Comparison of ENCODE assay signal across 11 mouse cellular contexts in the genomic region with DNA sequence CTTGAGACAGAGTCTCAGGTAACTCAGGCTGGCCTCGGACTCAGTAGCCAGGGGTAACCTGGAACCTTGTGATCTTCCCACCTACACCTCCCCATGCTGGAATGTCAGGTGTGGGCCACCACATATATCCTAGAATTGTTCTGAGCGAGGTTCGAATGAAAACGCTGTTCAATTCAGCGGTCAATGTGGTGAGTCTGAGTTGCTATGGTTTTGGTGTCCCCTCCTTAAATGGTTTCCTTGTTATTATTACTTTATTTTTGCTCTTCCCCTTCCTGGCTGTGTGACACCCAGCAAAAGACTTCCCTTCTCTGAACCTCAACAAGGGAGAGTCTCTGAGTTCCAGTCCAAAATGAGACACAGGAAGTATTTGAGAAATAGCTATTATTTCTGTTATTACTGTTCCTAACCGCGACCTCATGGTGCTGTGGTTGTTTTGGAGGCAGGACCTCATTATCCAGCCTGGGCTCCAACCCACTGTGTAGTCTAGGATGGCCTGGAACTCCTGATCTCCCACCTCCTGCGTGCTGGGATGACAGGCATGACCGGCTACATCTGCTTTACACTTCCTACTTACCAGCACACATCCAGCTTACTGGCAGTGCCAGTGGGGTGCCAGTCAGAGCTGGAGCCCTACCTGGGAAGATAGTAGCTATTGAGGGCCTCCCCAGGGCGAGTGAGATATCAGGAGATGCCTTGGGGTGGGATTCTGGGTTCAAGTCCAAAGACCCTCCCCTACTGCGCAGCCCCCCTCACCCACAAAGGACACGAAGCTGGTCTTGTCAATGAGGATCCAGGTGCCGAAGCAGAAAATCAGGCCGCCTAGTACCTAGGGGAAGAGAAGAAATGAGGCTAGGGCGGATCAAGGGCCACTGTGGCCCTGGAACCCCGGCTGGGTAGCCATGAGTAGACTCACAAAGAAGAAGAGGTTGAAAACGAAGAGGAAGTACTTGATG. TPM values are rescaled to one million over a fixed set of nuclear protein-coding genes. Genes with fewer than 3 reads are reported as not detected.
DNase-seq lines count a peak whose midpoint lies in the region; ATAC-seq lines count a peak whose summit lies in the region.
"Had no signal": no experiment of that assay in that cellular context is flagged by ENCODE, and none has a peak within 500 bp of the region (broad histone marks: within the 10 kb centered on the region; RNA-seq: fewer than 3 reads in every experiment).

No protein-coding gene starts in this region.

- ATAC-seq in heart, embryonic 12.5 days (ENCODE audit: insufficient number of reproducible peaks, low FRiP score) = no peak
- ATAC-seq in CD4-positive, CD25-positive, alpha-beta regulatory T cell, adult 4 months = peak; percentile 15
- peak; percentile 15; the same call in 1 of the 2 replicates for ATAC-seq in erythroid progenitor cell, adult 5-6 weeks (replicated peaks; ENCODE audit: low FRiP score, poor library complexity, severe bottlenecking)
- ATAC-seq in megakaryocyte progenitor cell, adult 5-6 weeks (replicated peaks; ENCODE audit: poor library complexity) = peak; percentile 40

- H3K36me3 ChIP-seq in heart, embryonic 12.5 days = peaks cover 12% of the 10 kb centered on the region

- no peaks in the 10 kb centered on the region for H3K9me3 ChIP-seq in heart, embryonic 12.5 days (replicated peaks)

- intact Hi-C loops in left cerebral cortex, postnatal 36 days (cut with DNase I) = no loop called here

- 71% methylated on average over 17 of the region's 17 CpGs for WGBS in heart, embryonic 12.5 days

- H3K27ac ChIP-seq in heart, embryonic 12.5 days (ENCODE audit: poor library complexity, severe bottlenecking) = no peak overlapping the region

- H3K27me3 ChIP-seq in heart, embryonic 12.5 days (replicated peaks) = peaks cover 24% of the 10 kb centered on the region

- no peak for DNase-seq in heart, adult 8-10 months (ENCODE audit: low spot score)
- no peak for DNase-seq in left cerebral cortex, postnatal 36 days (ENCODE audit: low spot score in 2 of 2)
- DNase-seq in cerebellum, postnatal 10 days = no peak
- DNase-seq in neural tube, embryonic 10.5 days (ENCODE audit: extremely low spot score, low spot score) = no peak
- DNase-seq: kidney, postnatal 14 days had no signal

- no peak overlapping the region for H3K4me3 ChIP-seq in heart, embryonic 12.5 days

- peak overlapping the region; percentile 5 for H3K4me2 ChIP-seq in heart, embryonic 12.5 days

- no peak overlapping the region for H3K9ac ChIP-seq in heart, embryonic 12.5 days

- H3K4me1 ChIP-seq in heart, embryonic 12.5 days (replicated peaks) = peaks cover 46% of the 10 kb centered on the region

RNA-seq across cellular contexts. Expression of gene Cd37, which starts 0.9 kb away (rescaled TPM):
- 1.2 and 1.4 TPM in 2 replicates for polyA plus RNA-seq in heart, embryonic 12.5 days (2016; fragmentation: Nextera tagmentation; extraction: Ambion mirVana)
- 1 to 10 TPM; 2.1 to 5.8 (median 3.0) TPM for total RNA-seq in heart, adult 8-10 months (2022)
- polyA plus RNA-seq in CD4-positive, CD25-positive, alpha-beta regulatory T cell, adult 4 months (2017; shearing (Covaris generic)) = 100 to 1,000 TPM; 473 to 666 TPM
- 82.2 and 86.1 TPM in 2 replicates for total RNA-seq in erythroid progenitor cell, adult 5-6 weeks (2015; ENCODE audit: low replicate concordance)
- total RNA-seq in erythroid progenitor cell, adult 5-6 weeks (2017; ENCODE audit: low replicate concordance) = 21.1 and 54.8 TPM in 2 replicates
- total RNA-seq in megakaryocyte progenitor cell, adult 5-6 weeks (2015) = 104 and 124 TPM in 2 replicates
- 76.6 and 81.9 TPM in 2 replicates for total RNA-seq in megakaryocyte progenitor cell, adult 5-6 weeks (2017)
- 1 to 10 TPM; 5.0 to 5.9 TPM for total RNA-seq in left cerebral cortex, postnatal 36 days (2021)

RNA-seq across cellular contexts. Expression of gene Slc6a16, which starts 2.9 kb away (rescaled TPM):
- 0.37 TPM in 2 replicates for polyA plus RNA-seq in heart, embryonic 12.5 days (2016; fragmentation: Nextera tagmentation; extraction: Ambion mirVana)
- total RNA-seq in heart, adult 8-10 months (2022) = not detected
- not detected for polyA plus RNA-seq in CD4-positive, CD25-positive, alpha-beta regulatory T cell, adult 4 months (2017; shearing (Covaris generic))
- not detected in 2 replicates for total RNA-seq in erythroid progenitor cell, adult 5-6 weeks (2015; ENCODE audit: low replicate concordance)
- total RNA-seq in erythroid progenitor cell, adult 5-6 weeks (2017; ENCODE audit: low replicate concordance) = not detected in 2 replicates
- total RNA-seq in megakaryocyte progenitor cell, adult 5-6 weeks (2015) = not detected in 2 replicates
- total RNA-seq in megakaryocyte progenitor cell, adult 5-6 weeks (2017) = not detected in 2 replicates
- 1 to 10 TPM; 1.2 to 1.6 TPM for total RNA-seq in left cerebral cortex, postnatal 36 days (2021)
- total RNA-seq: adrenal gland, postnatal 36 days; gastrocnemius, adult 8-10 months had no signal

RNA-seq across cellular contexts. Expression of gene Tead2, which starts 22.5 kb away (rescaled TPM):
- 131 and 138 TPM in 2 replicates for polyA plus RNA-seq in heart, embryonic 12.5 days (2016; fragmentation: Nextera tagmentation; extraction: Ambion mirVana)
- 10 to 100 TPM in 1 of 4 experiments, 1 to 10 TPM in 3; 6.2 to 10.4 (median 8.0) TPM for total RNA-seq in heart, adult 8-10 months (2022)
- polyA plus RNA-seq in CD4-positive, CD25-positive, alpha-beta regulatory T cell, adult 4 months (2017; shearing (Covaris generic)) = 1 to 10 TPM; 4.5 to 5.4 TPM
- not detected in 2 replicates for total RNA-seq in erythroid progenitor cell, adult 5-6 weeks (2015; ENCODE audit: low replicate concordance)
- not detected in 2 replicates for total RNA-seq in erythroid progenitor cell, adult 5-6 weeks (2017; ENCODE audit: low replicate concordance)
- total RNA-seq in megakaryocyte progenitor cell, adult 5-6 weeks (2015) = 2.2 TPM in 1 of 2 replicates, not detected in the other
- total RNA-seq in megakaryocyte progenitor cell, adult 5-6 weeks (2017) = 0.20 TPM in 1 of 2 replicates, not detected in the other
- total RNA-seq in left cerebral cortex, postnatal 36 days (2021) = 1 to 10 TPM; 3.9 to 5.6 TPM

RNA-seq across cellular contexts. Expression of gene Dkkl1, which starts 26.1 kb away (rescaled TPM):
- 0.99 and 1.5 TPM in 2 replicates for polyA plus RNA-seq in heart, embryonic 12.5 days (2016; fragmentation: Nextera tagmentation; extraction: Ambion mirVana)
- total RNA-seq in heart, adult 8-10 months (2022) = not detected
- 10 to 100 TPM; 16.1 to 22.9 TPM for polyA plus RNA-seq in CD4-positive, CD25-positive, alpha-beta regulatory T cell, adult 4 months (2017; shearing (Covaris generic))
- 6.3 and 8.6 TPM in 2 replicates for total RNA-seq in erythroid progenitor cell, adult 5-6 weeks (2015; ENCODE audit: low replicate concordance)
- 0.77 TPM in 1 of 2 replicates, not detected in the other for total RNA-seq in erythroid progenitor cell, adult 5-6 weeks (2017; ENCODE audit: low replicate concordance)
- total RNA-seq in megakaryocyte progenitor cell, adult 5-6 weeks (2015) = 3.8 and 5.4 TPM in 2 replicates
- 4.2 and 5.6 TPM in 2 replicates for total RNA-seq in megakaryocyte progenitor cell, adult 5-6 weeks (2017)
- 10 to 100 TPM; 25.9 to 29.9 TPM for total RNA-seq in left cerebral cortex, postnatal 36 days (2021)
- total RNA-seq: adrenal gland, postnatal 36 days; gastrocnemius, adult 8-10 months had no signal

RNA-seq across cellular contexts. Expression of gene Ccdc155, which starts 33.3 kb away (rescaled TPM):
- polyA plus RNA-seq in heart, embryonic 12.5 days (2016; fragmentation: Nextera tagmentation; extraction: Ambion mirVana) = 0.62 and 0.70 TPM in 2 replicates
- not detected for total RNA-seq in heart, adult 8-10 months (2022)
- polyA plus RNA-seq in CD4-positive, CD25-positive, alpha-beta regulatory T cell, adult 4 months (2017; shearing (Covaris generic)) = not detected
- not detected in 2 replicates for total RNA-seq in erythroid progenitor cell, adult 5-6 weeks (2015; ENCODE audit: low replicate concordance)
- total RNA-seq in erythroid progenitor cell, adult 5-6 weeks (2017; ENCODE audit: low replicate concordance) = not detected in 2 replicates
- total RNA-seq in megakaryocyte progenitor cell, adult 5-6 weeks (2015) = 0.15 TPM in 1 of 2 replicates, not detected in the other
- 0.34 TPM in 1 of 2 replicates, not detected in the other for total RNA-seq in megakaryocyte progenitor cell, adult 5-6 weeks (2017)
- total RNA-seq in left cerebral cortex, postnatal 36 days (2021) = 1 to 10 TPM; 5.1 to 5.2 TPM
- total RNA-seq: adrenal gland, postnatal 36 days had no signal
